Mouse (Mus musculus): ENCODE data around the gene Utp11. TPM values are rescaled to one million over a fixed set of nuclear protein-coding genes. Genes with fewer than 3 reads are reported as not detected.
"Not testable (repeated sequence)": the region's sequence is repeated elsewhere in the genome, so short reads cannot be mapped to it uniquely, and the experiment has no call there.

Gene Utp11
- polyA plus RNA-seq, 1 experiment from 2014 or later, result 62.7 TPM

GRCm38 (mm10) chr4:124719101-124719500, 25.7 kb upstream of the Utp11 start:
- ATAC-seq (ENCODE audit: low read depth) (no peak), DNase-seq (ENCODE audit: low spot score) (no peak)
- Histone ChIP-seq H3K9ac (ENCODE audit: low read depth, low read length) (no peak overlapping the region), H3K36me3 (ENCODE audit: control insufficient read depth, insufficient read depth, low read length) (peaks cover 86% of the 10 kb centered on the region), H3K27me3 (replicated peaks; ENCODE audit: control insufficient read depth, insufficient read depth, low read length) (no peaks in the 10 kb centered on the region), H3K9me3 (ENCODE audit: control insufficient read depth, low read length) (no peaks in the 10 kb centered on the region), H3K4me1 (ENCODE audit: control insufficient read depth, insufficient read depth, low read length) (0 out of 2 replicates have a peak, but pooled peaks cover 10% of the 10 kb centered on the region), H3K4me2 (ENCODE audit: low read depth, low read length) (no peak overlapping the region), H3K4me3 (ENCODE audit: low read depth, low read length) (no peak overlapping the region), H3K27ac (replicated peaks; ENCODE audit: low read depth, low read length) (no peak overlapping the region)
- WGBS, result 89% methylated on average over 4 of the region's 4 CpGs

- no peaks in the 10 kb centered on the region for H3K9me3 ChIP-seq (ENCODE audit: control insufficient read depth, low read length)
- H3K4me2 ChIP-seq (ENCODE audit: low read depth, low read length), result peak within 1 kb of the TSS; percentile 77
- H3K9ac ChIP-seq (ENCODE audit: low read depth, low read length), result peak within 1 kb of the TSS; percentile 94
- no peaks in the 10 kb centered on the region for H3K27me3 ChIP-seq (replicated peaks; ENCODE audit: control insufficient read depth, insufficient read depth, low read length)
- H3K27ac ChIP-seq (replicated peaks; ENCODE audit: low read depth, low read length), result peak within 1 kb of the TSS; percentile 76
- WGBS, result under 1% methylated on average over 57 of the region's 57 CpGs
- H3K4me3 ChIP-seq (ENCODE audit: low read depth, low read length), result peak within 1 kb of the TSS; percentile 97
- peaks cover 13% of the 10 kb centered on the region for H3K4me1 ChIP-seq (ENCODE audit: control insufficient read depth, insufficient read depth, low read length)
- H3K36me3 ChIP-seq (ENCODE audit: control insufficient read depth, insufficient read depth, low read length), result peaks cover 43% of the 10 kb centered on the region
- ATAC-seq (ENCODE audit: low read depth), result peak; percentile 97
- DNase-seq (ENCODE audit: low spot score), result peak; percentile 97
Measured at GRCm38 (mm10) chr4:124714545-124715481, 21.4 kb upstream of the Utp11 start, which contains the start of gene Sf3a3. Gene Sf3a3 (plus strand): TSS chr4:124714776.

- not testable (repeated sequence) for ATAC-seq (ENCODE audit: low read depth); H3K4me3 ChIP-seq (ENCODE audit: low read depth, low read length); H3K27me3 ChIP-seq (replicated peaks; ENCODE audit: control insufficient read depth, insufficient read depth, low read length); DNase-seq (ENCODE audit: low spot score); H3K9ac ChIP-seq (ENCODE audit: low read depth, low read length); H3K9me3 ChIP-seq (ENCODE audit: control insufficient read depth, low read length); H3K4me2 ChIP-seq (ENCODE audit: low read depth, low read length)
- Histone ChIP-seq H3K36me3 (ENCODE audit: control insufficient read depth, insufficient read depth, low read length) (peaks cover 34% of the 10 kb centered on the region), H3K4me1 (ENCODE audit: control insufficient read depth, insufficient read depth, low read length) (peaks cover 22% of the 10 kb centered on the region), H3K27ac (replicated peaks; ENCODE audit: low read depth, low read length) (peak overlapping the region; percentile 76; the same call in 1 of the 2 replicates)
- WGBS, result 74% methylated on average over 5 of the region's 5 CpGs
Measured at GRCm38 (mm10) chr4:124713850-124714249, 20.4 kb upstream of the Utp11 start.

DNA sequence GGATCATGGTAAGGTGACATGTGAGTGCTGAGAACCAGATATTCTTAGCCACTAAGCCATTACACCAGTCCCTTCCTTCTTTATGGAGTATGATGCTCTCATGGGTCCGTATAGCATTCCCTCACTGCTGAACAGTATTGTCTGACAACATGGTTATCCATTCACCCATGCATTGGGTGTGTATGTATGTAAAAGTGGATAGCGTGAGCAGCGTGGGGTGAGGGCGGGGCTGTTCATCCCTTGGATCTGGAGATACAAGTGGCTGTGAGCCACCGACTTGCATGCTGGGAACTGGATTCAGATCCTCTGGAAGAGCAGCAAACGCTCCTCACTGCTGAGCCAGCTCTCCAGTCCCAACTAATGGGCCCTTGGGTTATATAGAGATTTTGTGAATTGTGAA, 19.2 kb upstream of the Utp11 start:
- no peaks in the 10 kb centered on the region for H3K27me3 ChIP-seq (replicated peaks; ENCODE audit: control insufficient read depth, insufficient read depth, low read length)
- no peak overlapping the region for H3K4me3 ChIP-seq (ENCODE audit: low read depth, low read length)
- H3K27ac ChIP-seq (replicated peaks; ENCODE audit: low read depth, low read length), result no peak overlapping the region
- WGBS, result 90% methylated on average over 6 of the region's 6 CpGs
- peaks cover 27% of the 10 kb centered on the region for H3K4me1 ChIP-seq (ENCODE audit: control insufficient read depth, insufficient read depth, low read length)
- ATAC-seq (ENCODE audit: low read depth) (no peak), DNase-seq (ENCODE audit: low spot score) (no peak)
- H3K9me3 ChIP-seq (ENCODE audit: control insufficient read depth, low read length), result no peaks in the 10 kb centered on the region
- H3K9ac ChIP-seq (ENCODE audit: low read depth, low read length), result no peak overlapping the region
- H3K36me3 ChIP-seq (ENCODE audit: control insufficient read depth, insufficient read depth, low read length), result peaks cover 25% of the 10 kb centered on the region
- H3K4me2 ChIP-seq (ENCODE audit: low read depth, low read length), result no peak overlapping the region

DNA sequence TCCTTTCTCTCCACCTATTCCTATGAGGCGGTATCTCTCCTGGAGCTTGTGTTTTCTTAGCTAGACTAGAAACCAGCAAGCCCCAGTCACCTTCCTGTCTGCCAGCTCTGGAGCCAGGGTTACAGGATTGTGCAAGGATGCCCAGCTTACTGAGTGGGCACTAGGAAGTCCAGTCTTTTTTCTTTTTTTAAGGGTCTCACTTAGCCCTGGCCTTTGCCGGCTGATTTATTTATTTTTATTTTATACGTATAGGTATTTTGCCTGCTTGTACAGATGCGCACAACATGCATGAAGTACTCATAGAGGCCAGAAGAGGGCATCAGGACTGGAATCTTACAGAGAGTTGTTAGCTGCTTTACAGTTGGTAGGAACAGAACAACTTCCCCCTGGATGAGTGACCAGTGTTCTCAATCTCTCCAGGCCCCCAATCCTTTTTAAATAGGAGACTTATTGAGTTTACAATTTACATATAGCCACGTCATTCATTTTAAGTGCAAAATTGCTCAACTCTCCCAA, 17.4 kb upstream of the Utp11 start:
- H3K4me3 ChIP-seq (ENCODE audit: low read depth, low read length), result no peak overlapping the region
- H3K27ac ChIP-seq (replicated peaks; ENCODE audit: low read depth, low read length), result peak overlapping the region; percentile 96; the same call in 1 of the 2 replicates
- 10% methylated on average over 5 of the region's 5 CpGs for WGBS
- H3K9me3 ChIP-seq (ENCODE audit: control insufficient read depth, low read length), result no peaks in the 10 kb centered on the region
- DNase-seq (ENCODE audit: low spot score) (peak; percentile 70), ATAC-seq (ENCODE audit: low read depth) (no peak)
- H3K27me3 ChIP-seq (replicated peaks; ENCODE audit: control insufficient read depth, insufficient read depth, low read length), result no peaks in the 10 kb centered on the region
- peaks cover 27% of the 10 kb centered on the region for H3K4me1 ChIP-seq (ENCODE audit: control insufficient read depth, insufficient read depth, low read length)
- peak overlapping the region; percentile 59; the same call in 1 of the 2 replicates for H3K4me2 ChIP-seq (ENCODE audit: low read depth, low read length)
- H3K36me3 ChIP-seq (ENCODE audit: control insufficient read depth, insufficient read depth, low read length), result peaks cover 26% of the 10 kb centered on the region
- no peak overlapping the region for H3K9ac ChIP-seq (ENCODE audit: low read depth, low read length)

GRCm38 (mm10) chr4:124709961-124710446, 16.6 kb upstream of the Utp11 start:
- WGBS, result 3% methylated on average over 18 of the region's 18 CpGs
- H3K4me2 ChIP-seq (ENCODE audit: low read depth, low read length), result peak overlapping the region; percentile 59
- no peaks in the 10 kb centered on the region for H3K27me3 ChIP-seq (replicated peaks; ENCODE audit: control insufficient read depth, insufficient read depth, low read length)
- H3K4me1 ChIP-seq (ENCODE audit: control insufficient read depth, insufficient read depth, low read length), result peaks cover 29% of the 10 kb centered on the region
- peak overlapping the region; percentile 49; the same call in 1 of the 2 replicates for H3K9ac ChIP-seq (ENCODE audit: low read depth, low read length)
- H3K4me3 ChIP-seq (ENCODE audit: low read depth, low read length), result peak overlapping the region; percentile 32
- DNase-seq (ENCODE audit: low spot score) (peak; percentile 69), ATAC-seq (ENCODE audit: low read depth) (no peak)
- H3K9me3 ChIP-seq (ENCODE audit: control insufficient read depth, low read length), result no peaks in the 10 kb centered on the region
- H3K36me3 ChIP-seq (ENCODE audit: control insufficient read depth, insufficient read depth, low read length), result peaks cover 28% of the 10 kb centered on the region
- peak overlapping the region; percentile 96 for H3K27ac ChIP-seq (replicated peaks; ENCODE audit: low read depth, low read length)

DNA sequence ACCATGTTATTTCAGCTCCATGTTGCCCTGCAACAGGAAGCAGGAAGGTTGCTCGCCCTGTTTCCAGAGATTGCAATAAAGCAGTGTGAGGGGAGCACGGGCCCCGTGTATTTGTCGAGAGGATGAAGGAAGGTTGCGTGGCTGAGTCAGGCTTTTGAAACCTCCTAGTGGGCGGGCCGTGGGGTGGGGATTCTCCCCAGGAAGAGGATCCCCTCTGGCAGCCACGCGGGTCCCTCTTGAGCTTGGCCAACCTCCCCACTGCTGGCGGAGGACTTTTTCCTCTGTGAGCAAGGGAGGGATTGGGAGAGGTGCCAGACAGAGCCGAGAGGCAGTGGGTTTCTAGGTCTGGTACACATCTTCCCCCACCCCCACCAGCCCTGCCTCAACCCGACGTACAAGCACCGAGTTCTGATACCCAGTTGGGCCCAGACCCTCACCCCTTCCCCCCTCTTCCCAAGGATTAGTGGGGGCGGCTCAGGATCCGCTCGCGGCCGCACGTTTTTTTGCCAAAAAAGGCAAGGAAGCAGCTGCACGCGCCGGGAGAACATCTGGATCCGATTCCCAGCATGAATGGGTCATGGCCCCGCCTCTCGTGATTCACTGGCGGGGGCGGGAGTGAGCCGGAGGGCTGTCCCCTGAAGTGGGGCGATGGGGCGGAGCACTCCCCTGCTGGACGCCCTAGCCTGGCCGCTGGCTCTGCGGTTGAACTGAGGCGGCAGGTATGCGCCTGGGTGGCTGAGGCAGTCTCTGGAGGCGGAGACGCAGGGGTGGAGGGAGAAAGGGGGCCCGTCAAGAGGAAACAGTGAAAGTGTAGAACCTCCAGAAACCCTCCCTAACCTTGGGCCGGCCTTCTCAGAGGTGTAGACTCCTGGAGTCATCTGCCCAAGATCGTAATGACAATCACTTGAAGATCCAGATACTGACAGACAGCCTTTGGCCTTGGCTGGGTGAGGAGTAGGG, 15.4 kb upstream of the Utp11 start:
- 2% methylated on average over 34 of the region's 41 CpGs for WGBS
- Histone ChIP-seq H3K27me3 (replicated peaks; ENCODE audit: control insufficient read depth, insufficient read depth, low read length) (no peaks in the 10 kb centered on the region), H3K4me3 (ENCODE audit: low read depth, low read length) (peak overlapping the region; percentile 32), H3K9me3 (ENCODE audit: control insufficient read depth, low read length) (no peaks in the 10 kb centered on the region), H3K9ac (ENCODE audit: low read depth, low read length) (peak overlapping the region; percentile 52), H3K27ac (replicated peaks; ENCODE audit: low read depth, low read length) (peak overlapping the region; percentile 96), H3K4me2 (ENCODE audit: low read depth, low read length) (peak overlapping the region; percentile 59), H3K36me3 (ENCODE audit: control insufficient read depth, insufficient read depth, low read length) (peaks cover 28% of the 10 kb centered on the region), H3K4me1 (ENCODE audit: control insufficient read depth, insufficient read depth, low read length) (peaks cover 39% of the 10 kb centered on the region)
- DNase-seq (ENCODE audit: low spot score), result peak; percentile 98
- peak; percentile 91 for ATAC-seq (ENCODE audit: low read depth)

DNA sequence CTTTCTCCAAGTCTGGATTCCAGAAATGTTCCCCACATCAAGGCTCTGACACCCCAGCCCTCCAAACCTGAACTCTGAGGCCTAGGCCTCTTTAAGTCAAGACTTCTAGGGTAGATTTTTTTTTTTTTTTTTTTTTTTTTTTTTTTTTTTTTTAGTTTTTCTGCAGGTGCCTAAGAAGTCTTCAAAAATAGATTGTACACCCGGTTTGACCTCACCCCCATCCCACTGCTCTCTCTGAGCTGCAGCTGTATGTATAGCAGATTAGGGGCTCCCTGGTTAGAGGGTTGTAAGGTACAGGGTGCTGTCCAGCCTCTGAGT, 14.8 kb upstream of the Utp11 start:
- Histone ChIP-seq H3K4me1 (ENCODE audit: control insufficient read depth, insufficient read depth, low read length) (peaks cover 45% of the 10 kb centered on the region), H3K36me3 (ENCODE audit: control insufficient read depth, insufficient read depth, low read length) (peaks cover 28% of the 10 kb centered on the region), H3K4me2 (ENCODE audit: low read depth, low read length) (peak overlapping the region; percentile 59), H3K27ac (replicated peaks; ENCODE audit: low read depth, low read length) (peak overlapping the region; percentile 96)
- not testable (repeated sequence) for DNase-seq (ENCODE audit: low spot score); H3K4me3 ChIP-seq (ENCODE audit: low read depth, low read length); H3K27me3 ChIP-seq (replicated peaks; ENCODE audit: control insufficient read depth, insufficient read depth, low read length); H3K9ac ChIP-seq (ENCODE audit: low read depth, low read length); ATAC-seq (ENCODE audit: low read depth); H3K9me3 ChIP-seq (ENCODE audit: control insufficient read depth, low read length)
- WGBS, result 21% methylated on average over 1 of the region's 1 CpGs
